Mouse (Mus musculus) c-Kit-positive CD71-positive TER-119-positive erythroid progenitor cells, embryonic 14.5 days (primary cell): ENCODE measurements at regions not wholly inside any gene's neighbourhood (a gene's known extent, or its start where the extent isn't known, plus 50 kb on each side); places are given as distances from the start of the nearest gene placed in this dataset.

Experiments used
- DNase-seq: peaks from one replicate; pipeline ENCODE4 v3.0.0-alpha.2; 2013; ENCODE audit warnings: low spot score

- no peak for DNase-seq
These were observed 107.2 kb downstream of the Rassf10 start for GRCm38 (mm10) chr7:113060991-113061390.

GRCm38 (mm10) chr7:113066536-113066935 is 112.8 kb downstream of the Rassf10 start:
- no peak for DNase-seq

- DNase-seq, result no peak
These were observed 114.5 kb downstream of the Rassf10 start for GRCm38 (mm10) chr7:113068296-113068695.

GRCm38 (mm10) chr7:113069336-113069924 is 115.7 kb downstream of the Rassf10 start:
- DNase-seq, result no peak

- DNase-seq, result no peak
These were observed 117.7 kb downstream of the Rassf10 start for GRCm38 (mm10) chr7:113071418-113071817.

GRCm38 (mm10) chr7:113073781-113074180 is 120.0 kb downstream of the Rassf10 start:
- DNase-seq, result no peak

GRCm38 (mm10) chr7:113075371-113075770 is 121.6 kb downstream of the Rassf10 start:
- DNase-seq, result no peak

- no peak for DNase-seq
These were observed 122.5 kb downstream of the Rassf10 start for GRCm38 (mm10) chr7:113076243-113076642.

GRCm38 (mm10) chr7:113081120-113081519 is 126.1 kb upstream of the Arntl start:
- DNase-seq, result no peak

- peak; percentile 33 for DNase-seq
These were observed 122.2 kb upstream of the Arntl start for GRCm38 (mm10) chr7:113084930-113085625.

- DNase-seq, result no peak
These were observed 121.1 kb upstream of the Arntl start for GRCm38 (mm10) chr7:113086158-113086557.

GRCm38 (mm10) chr7:113087646-113088045 is 119.6 kb upstream of the Arntl start:
- DNase-seq, result no peak

GRCm38 (mm10) chr7:113089044-113089443 is 118.2 kb upstream of the Arntl start:
- DNase-seq, result no peak

GRCm38 (mm10) chr7:113093931-113094330 is 113.3 kb upstream of the Arntl start:
- DNase-seq, result no peak

- DNase-seq, result no peak
These were observed 112.2 kb upstream of the Arntl start for GRCm38 (mm10) chr7:113095092-113095491.

- DNase-seq, result no peak
These were observed 103.0 kb upstream of the Arntl start for GRCm38 (mm10) chr7:113104265-113104664.

- no peak for DNase-seq
These were observed 101.9 kb upstream of the Arntl start for GRCm38 (mm10) chr7:113105359-113105758.

GRCm38 (mm10) chr7:113106731-113107130 is 100.5 kb upstream of the Arntl start:
- DNase-seq, result no peak

- DNase-seq, result no peak
These were observed 99.3 kb upstream of the Arntl start for GRCm38 (mm10) chr7:113107965-113108364.

GRCm38 (mm10) chr7:113108442-113109000 is 98.7 kb upstream of the Arntl start:
- no peak for DNase-seq

- no peak for DNase-seq
These were observed 97.8 kb upstream of the Arntl start for GRCm38 (mm10) chr7:113109481-113109880.

- no peak for DNase-seq
These were observed 96.3 kb upstream of the Arntl start for GRCm38 (mm10) chr7:113110867-113111508.
